Mouse (Mus musculus): ENCODE measurements around the gene Lpar5. TPM values are rescaled to one million over a fixed set of nuclear protein-coding genes. Genes with fewer than 3 reads are reported as not detected.
A peak's percentile ranks its signal among the peaks of the same experiment; 100 is the strongest.
"Not testable (repeated sequence)": the region's sequence is repeated elsewhere in the genome, so short reads cannot be mapped to it uniquely, and the experiment has no call there.

Gene Lpar5
- polyA plus RNA-seq (2015; fragmentation: Nextera tagmentation; extraction: Ambion mirVana) = 5.8 and 6.1 TPM in 2 replicates

GRCm38 (mm10) chr6:125067571-125067995 is at the start of gene Lpar5:
Gene Lpar5, plus strand, starts transcription at chr6:125067920.
- Histone ChIP-seq H3K9ac (no peak within 1 kb of the TSS), H3K4me2 (replicated peaks) (peak within 1 kb of the TSS; percentile 42), H3K27ac (no peak within 1 kb of the TSS), H3K4me1 (replicated peaks) (peaks cover 8% of the 10 kb centered on the region), H3K9me3 (no peaks in the 10 kb centered on the region), H3K36me3 (no peaks in the 10 kb centered on the region), H3K4me3 (replicated peaks) (peak within 1 kb of the TSS; percentile 28), H3K27me3 (replicated peaks) (no peaks in the 10 kb centered on the region)
- peak; percentile 61; the same call in 1 of the 2 replicates for ATAC-seq
- WGBS = 35% methylated on average over 8 of the region's 8 CpGs

GRCm38 (mm10) chr6:125030532-125030931 is 37.2 kb upstream of the Lpar5 start:
- peaks cover 35% of the 10 kb centered on the region for H3K36me3 ChIP-seq

GRCm38 (mm10) chr6:125031604-125032003 is 36.1 kb upstream of the Lpar5 start:
- Histone ChIP-seq H3K9ac (no peak overlapping the region), H3K36me3 (peaks cover 42% of the 10 kb centered on the region), H3K27me3 (replicated peaks) (no peaks in the 10 kb centered on the region), H3K9me3 (no peaks in the 10 kb centered on the region), H3K4me2 (replicated peaks) (no peak overlapping the region), H3K4me3 (replicated peaks) (no peak overlapping the region), H3K27ac (no peak overlapping the region), H3K4me1 (replicated peaks) (no peaks in the 10 kb centered on the region)
- no peak for ATAC-seq
- 87% methylated on average over 16 of the region's 16 CpGs for WGBS

More at GRCm38 (mm10) chr6:125030532-125030931, 37.2 kb upstream of the Lpar5 start:
- H3K27me3 ChIP-seq (replicated peaks); H3K4me2 ChIP-seq (replicated peaks); H3K4me3 ChIP-seq (replicated peaks); H3K9ac ChIP-seq; H3K4me1 ChIP-seq (replicated peaks); ATAC-seq; H3K9me3 ChIP-seq; H3K27ac ChIP-seq: not testable (repeated sequence)
- 39% methylated on average over 7 of the region's 9 CpGs for WGBS

GRCm38 (mm10) chr6:125038666-125039065 is 29.1 kb upstream of the Lpar5 start:
- Histone ChIP-seq H3K9ac (no peak overlapping the region), H3K27me3 (replicated peaks) (no peaks in the 10 kb centered on the region), H3K9me3 (no peaks in the 10 kb centered on the region), H3K27ac (no peak overlapping the region), H3K4me1 (replicated peaks) (no peaks in the 10 kb centered on the region), H3K4me3 (replicated peaks) (peak overlapping the region; percentile 29; the same call in 1 of the 2 replicates), H3K4me2 (replicated peaks) (peak overlapping the region; percentile 52), H3K36me3 (peaks cover 16% of the 10 kb centered on the region)
- ATAC-seq = no peak
- 95% methylated on average over 4 of the region's 4 CpGs for WGBS

- H3K27me3 ChIP-seq (replicated peaks) = no peaks in the 10 kb centered on the region
- peak overlapping the region; percentile 65 for H3K27ac ChIP-seq
- peak; percentile 22 for ATAC-seq
- H3K4me2 ChIP-seq (replicated peaks) = peak overlapping the region; percentile 52
- peaks cover 17% of the 10 kb centered on the region for H3K36me3 ChIP-seq
- no peaks in the 10 kb centered on the region for H3K4me1 ChIP-seq (replicated peaks)
- WGBS = 4% methylated on average over 8 of the region's 8 CpGs
- peak overlapping the region; percentile 29 for H3K4me3 ChIP-seq (replicated peaks)
- no peak overlapping the region for H3K9ac ChIP-seq
- H3K9me3 ChIP-seq = no peaks in the 10 kb centered on the region
Observed at GRCm38 (mm10) chr6:125039131-125039530, 28.6 kb upstream of the Lpar5 start.

- peak within 1 kb of the TSS; percentile 65 for H3K27ac ChIP-seq
- H3K36me3 ChIP-seq = peaks cover 22% of the 10 kb centered on the region
- H3K27me3 ChIP-seq (replicated peaks) = no peaks in the 10 kb centered on the region
- no peaks in the 10 kb centered on the region for H3K9me3 ChIP-seq
- H3K4me2 ChIP-seq (replicated peaks) = peak within 1 kb of the TSS; percentile 65
- H3K4me3 ChIP-seq (replicated peaks) = peak within 1 kb of the TSS; percentile 68
- peak; percentile 98 for ATAC-seq
- peak within 1 kb of the TSS; percentile 67 for H3K9ac ChIP-seq
- H3K4me1 ChIP-seq (replicated peaks) = no peaks in the 10 kb centered on the region
- WGBS = under 1% methylated on average over 26 of the region's 26 CpGs
Observed at GRCm38 (mm10) chr6:125039533-125040153, 28.1 kb upstream of the Lpar5 start, which contains the start of gene Ing4. Gene Ing4, plus strand, starts transcription at chr6:125039760.

GRCm38 (mm10) chr6:125040221-125040620 is 27.5 kb upstream of the Lpar5 start:
- peaks cover 18% of the 10 kb centered on the region for H3K36me3 ChIP-seq
- WGBS = 11% methylated on average over 7 of the region's 7 CpGs
- no peaks in the 10 kb centered on the region for H3K4me1 ChIP-seq (replicated peaks)
- H3K27ac ChIP-seq = peak overlapping the region; percentile 58
- ATAC-seq = no peak
- H3K4me2 ChIP-seq (replicated peaks) = peak overlapping the region; percentile 65
- no peaks in the 10 kb centered on the region for H3K9me3 ChIP-seq
- H3K9ac ChIP-seq = peak overlapping the region; percentile 67
- H3K27me3 ChIP-seq (replicated peaks) = no peaks in the 10 kb centered on the region
- H3K4me3 ChIP-seq (replicated peaks) = peak overlapping the region; percentile 68

GRCm38 (mm10) chr6:125041047-125041446 is 26.7 kb upstream of the Lpar5 start:
- Histone ChIP-seq H3K4me1 (replicated peaks) (no peaks in the 10 kb centered on the region), H3K27ac (no peak overlapping the region), H3K27me3 (replicated peaks) (no peaks in the 10 kb centered on the region), H3K9me3 (no peaks in the 10 kb centered on the region), H3K4me3 (replicated peaks) (0 out of 2 replicates have a peak overlapping the region, but pooled peaks have one; percentile 68), H3K36me3 (peaks cover 13% of the 10 kb centered on the region), H3K9ac (no peak overlapping the region), H3K4me2 (replicated peaks) (no peak overlapping the region)
- ATAC-seq = no peak
- WGBS = 72% methylated on average over 7 of the region's 7 CpGs

- H3K27ac ChIP-seq = no peak overlapping the region
- H3K4me2 ChIP-seq (replicated peaks) = no peak overlapping the region
- H3K4me3 ChIP-seq (replicated peaks) = no peak overlapping the region
- no peaks in the 10 kb centered on the region for H3K4me1 ChIP-seq (replicated peaks)
- no peak overlapping the region for H3K9ac ChIP-seq
- peaks cover 13% of the 10 kb centered on the region for H3K36me3 ChIP-seq
- WGBS = 91% methylated on average over 7 of the region's 7 CpGs
- H3K9me3 ChIP-seq = no peaks in the 10 kb centered on the region
- no peak for ATAC-seq
- no peaks in the 10 kb centered on the region for H3K27me3 ChIP-seq (replicated peaks)
Observed at GRCm38 (mm10) chr6:125042081-125042480, 25.6 kb upstream of the Lpar5 start.

GRCm38 (mm10) chr6:125046691-125047090 is 21.0 kb upstream of the Lpar5 start:
- no peaks in the 10 kb centered on the region for H3K27me3 ChIP-seq (replicated peaks)
- WGBS = 29% methylated on average over 5 of the region's 5 CpGs
- H3K36me3 ChIP-seq = peaks cover 40% of the 10 kb centered on the region
- H3K9ac ChIP-seq = no peak overlapping the region
- H3K9me3 ChIP-seq = no peaks in the 10 kb centered on the region
- H3K4me3 ChIP-seq (replicated peaks) = no peak overlapping the region
- no peak overlapping the region for H3K4me2 ChIP-seq (replicated peaks)
- peak; percentile 44 for ATAC-seq
- no peaks in the 10 kb centered on the region for H3K4me1 ChIP-seq (replicated peaks)
- no peak overlapping the region for H3K27ac ChIP-seq

- no peaks in the 10 kb centered on the region for H3K27me3 ChIP-seq (replicated peaks)
- no peak within 1 kb of the TSS for H3K9ac ChIP-seq
- no peak within 1 kb of the TSS for H3K4me2 ChIP-seq (replicated peaks)
- ATAC-seq = peak; percentile 57
- no peaks in the 10 kb centered on the region for H3K9me3 ChIP-seq
- H3K27ac ChIP-seq = no peak within 1 kb of the TSS
- H3K36me3 ChIP-seq = peaks cover 39% of the 10 kb centered on the region
- no peaks in the 10 kb centered on the region for H3K4me1 ChIP-seq (replicated peaks)
- no peak within 1 kb of the TSS for H3K4me3 ChIP-seq (replicated peaks)
- WGBS = 36% methylated on average over 20 of the region's 20 CpGs
Observed at GRCm38 (mm10) chr6:125049678-125050077, 18.0 kb upstream of the Lpar5 start, which contains the start of gene Acrbp. Gene Acrbp, plus strand, starts transcription at chr6:125049689.

GRCm38 (mm10) chr6:125051237-125051636 is 16.5 kb upstream of the Lpar5 start:
- no peaks in the 10 kb centered on the region for H3K9me3 ChIP-seq
- no peaks in the 10 kb centered on the region for H3K4me1 ChIP-seq (replicated peaks)
- H3K27me3 ChIP-seq (replicated peaks) = no peaks in the 10 kb centered on the region
- H3K36me3 ChIP-seq = peaks cover 36% of the 10 kb centered on the region
- ATAC-seq = no peak
- H3K4me3 ChIP-seq (replicated peaks) = no peak overlapping the region
- no peak overlapping the region for H3K27ac ChIP-seq
- no peak overlapping the region for H3K9ac ChIP-seq
- H3K4me2 ChIP-seq (replicated peaks) = no peak overlapping the region
- 62% methylated on average over 5 of the region's 5 CpGs for WGBS

GRCm38 (mm10) chr6:125061493-125061892 is 6.2 kb upstream of the Lpar5 start:
- no peak overlapping the region for H3K4me3 ChIP-seq (replicated peaks)
- 32% methylated on average over 6 of the region's 6 CpGs for WGBS

More at GRCm38 (mm10) chr6:125061493-125061892, 6.2 kb upstream of the Lpar5 start:
- Histone ChIP-seq H3K4me1 (replicated peaks) (peaks cover 6% of the 10 kb centered on the region), H3K9ac (no peak overlapping the region), H3K36me3 (no peaks in the 10 kb centered on the region), H3K4me2 (replicated peaks) (no peak overlapping the region), H3K9me3 (no peaks in the 10 kb centered on the region), H3K27me3 (replicated peaks) (no peaks in the 10 kb centered on the region), H3K27ac (no peak overlapping the region)
- no peak for ATAC-seq

Measured in intestine, embryonic 15.5 days (tissue).